Mouse (Mus musculus): ENCODE measurements around the gene Ccdc103.

Gene Ccdc103

GRCm38 (mm10) chr11:102880585-102881313 is at the start of gene Ccdc103, which contains the start of gene Eftud2:
Gene Ccdc103 (plus strand): TSS chr11:102881204.
Gene Eftud2 (minus strand): TSS chr11:102880985.
- CTCF ChIA-PET = interaction anchor here (0.8 kb wide), 1 partner anchor 10 kb away, joined by 4 read pairs; no protein-coding TSS in a partner anchor

- CTCF ChIA-PET = no interaction called here
These were observed 48.2 kb upstream of the Ccdc103 start for GRCm38 (mm10) chr11:102832700-102833297.

DNA sequence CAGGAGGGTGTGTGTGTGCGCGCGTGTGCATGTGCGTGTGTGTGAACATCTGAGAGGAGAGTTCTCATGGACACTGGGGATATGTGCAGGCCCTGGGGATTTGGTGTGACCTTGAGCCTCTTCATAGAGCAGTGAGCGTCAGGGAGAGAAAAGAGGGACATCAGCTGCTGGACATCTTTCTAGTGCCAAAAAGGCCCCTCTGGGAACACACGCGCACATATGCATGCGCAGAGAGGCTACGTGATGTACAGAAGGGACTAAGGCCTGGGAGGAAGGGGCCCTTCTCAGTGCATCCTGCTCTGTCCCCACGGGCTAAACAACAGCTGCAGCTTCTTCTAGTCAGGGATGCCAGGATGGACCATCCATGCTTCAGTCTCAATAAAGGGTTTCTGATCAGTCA is 46.8 kb upstream of the Ccdc103 start:
- CTCF ChIA-PET = no interaction called here

DNA sequence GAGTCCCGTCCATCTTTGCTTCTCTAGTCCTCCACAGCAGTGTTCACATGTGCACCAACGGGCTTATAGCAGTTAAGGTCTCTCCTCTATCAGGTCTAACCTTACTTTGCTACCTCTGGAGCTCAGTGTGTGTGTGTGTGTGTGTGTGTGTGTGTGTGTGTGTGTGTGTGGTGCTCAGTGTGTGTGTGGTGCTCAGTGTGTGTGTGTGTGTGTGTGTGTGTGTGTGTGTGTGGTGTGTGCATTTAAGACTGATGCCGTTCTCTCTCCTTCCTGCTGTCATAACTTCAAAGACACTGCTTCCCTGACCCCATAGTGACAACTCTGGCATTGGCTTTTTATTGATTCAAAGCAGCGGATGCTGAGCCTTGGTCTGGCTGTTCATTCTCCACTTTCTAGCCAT is 45.5 kb upstream of the Ccdc103 start, which contains the start of gene Higd1b:
Higd1b (plus strand) TSS at position 301 of the 400 bp plus-strand sequence.
- CTCF ChIA-PET = interaction anchor here (0.6 kb wide), 1 partner anchor 638 kb away, joined by 5 read pairs; no protein-coding TSS in a partner anchor

DNA sequence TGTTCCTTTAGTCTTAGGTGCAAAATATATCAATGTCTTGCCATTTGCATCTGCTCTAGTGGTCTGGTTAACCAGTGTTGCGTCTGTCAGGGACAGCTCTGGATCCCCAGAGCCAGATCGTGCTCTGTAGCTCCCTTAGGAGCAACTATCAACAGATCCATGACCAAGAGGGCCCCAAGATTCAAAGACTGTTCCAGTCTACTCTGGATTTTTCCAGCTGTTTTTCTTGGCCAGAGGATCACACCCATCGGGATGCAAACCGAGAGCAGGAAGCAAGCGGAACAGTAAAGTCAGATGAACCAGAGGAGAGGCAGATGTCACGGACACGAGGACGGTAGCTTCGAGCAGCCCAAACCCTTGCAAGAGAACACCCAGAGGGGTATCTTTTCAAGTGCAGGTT is 44.9 kb upstream of the Ccdc103 start:
- CTCF ChIA-PET = no interaction called here

GRCm38 (mm10) chr11:102837385-102837784 is 43.6 kb upstream of the Ccdc103 start:
- CTCF ChIA-PET = no interaction called here

DNA sequence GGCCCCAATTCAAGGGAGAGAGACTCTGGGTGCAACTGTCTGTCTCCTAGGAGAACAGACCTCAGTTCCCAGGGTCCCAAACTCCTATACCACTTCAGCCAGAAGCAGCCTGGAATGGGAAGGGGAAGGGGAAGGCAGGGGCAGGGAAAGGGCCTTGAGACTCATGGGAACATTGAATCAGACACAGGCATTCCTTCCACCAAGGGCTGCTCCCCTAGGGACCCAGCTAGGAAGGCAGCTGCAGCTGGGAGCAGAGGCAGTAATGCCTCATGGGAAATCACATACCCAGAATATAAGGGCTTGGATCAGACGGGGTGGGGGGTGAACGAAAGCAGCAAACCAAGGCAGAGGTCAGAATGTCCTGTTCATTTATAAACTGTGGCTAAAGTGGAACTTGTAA is 42.9 kb upstream of the Ccdc103 start:
- CTCF ChIA-PET = no interaction called here

- CTCF ChIA-PET = no interaction called here
These were observed 42.3 kb upstream of the Ccdc103 start for GRCm38 (mm10) chr11:102838616-102839150.

GRCm38 (mm10) chr11:102845926-102846325 is 35.1 kb upstream of the Ccdc103 start:
- CTCF ChIA-PET = interaction anchor here (0.5 kb wide), 1 partner anchor 83 kb away, joined by 3 read pairs; no protein-coding TSS in a partner anchor

DNA sequence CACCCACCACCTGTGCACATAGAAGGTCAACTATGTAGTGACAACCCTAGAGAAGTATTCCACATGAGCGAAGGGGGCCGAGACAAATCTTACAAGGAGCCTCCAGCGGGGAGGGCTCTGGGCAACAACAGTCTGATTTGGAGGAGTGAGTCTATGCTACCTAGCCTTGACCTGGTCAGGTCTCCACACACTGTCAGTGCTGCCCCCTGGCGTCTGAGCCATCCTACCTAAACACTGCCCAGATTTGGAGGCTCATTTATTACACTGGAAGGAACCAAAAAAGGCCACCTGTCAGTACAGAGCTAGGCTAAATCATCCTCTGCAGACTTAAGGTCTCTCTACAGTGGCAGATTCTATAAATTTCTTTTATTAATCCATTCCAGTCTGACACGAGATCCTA is 29.1 kb upstream of the Ccdc103 start:
- CTCF ChIA-PET = no interaction called here

GRCm38 (mm10) chr11:102853760-102854159 is 27.2 kb upstream of the Ccdc103 start:
- CTCF ChIA-PET = no interaction called here

DNA sequence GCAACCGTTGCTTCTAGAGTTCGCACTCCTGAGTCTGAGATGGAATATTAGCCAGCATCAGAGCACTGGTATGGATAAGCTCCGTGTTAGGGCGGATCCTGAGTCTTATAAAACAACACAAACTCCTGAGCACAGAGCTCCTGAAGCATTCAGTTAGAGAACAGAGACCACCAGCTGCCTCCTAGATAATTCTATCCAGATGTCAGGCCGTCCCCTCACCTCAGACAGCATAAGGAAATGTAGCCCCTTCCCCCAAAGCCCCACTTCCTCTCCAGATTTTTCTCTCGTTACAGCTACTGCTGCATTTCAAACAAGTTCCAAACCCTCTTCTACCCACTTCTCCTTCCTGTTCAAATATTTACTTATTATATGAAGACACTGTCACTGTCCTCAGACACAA is 25.1 kb upstream of the Ccdc103 start:
- CTCF ChIA-PET = no interaction called here

DNA sequence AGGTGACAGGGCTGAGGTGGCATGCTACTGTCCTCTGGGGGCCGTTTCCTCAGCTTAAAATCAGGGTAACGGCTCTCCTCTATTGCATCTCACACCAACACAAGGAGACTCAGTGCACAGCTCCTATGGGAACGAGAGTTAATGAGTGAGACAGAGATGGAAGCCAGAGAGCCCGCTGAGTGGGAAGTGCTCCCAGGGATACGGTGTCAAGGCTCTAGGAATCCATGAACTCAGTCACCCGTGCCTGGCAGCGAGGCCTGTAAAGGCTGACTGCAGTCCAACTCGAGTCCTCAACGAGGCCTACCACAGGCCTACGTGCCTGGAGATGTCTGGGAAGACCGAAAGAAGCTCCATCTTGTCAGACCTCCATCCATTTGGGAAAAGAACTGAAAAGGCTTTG is 22.1 kb upstream of the Ccdc103 start:
- CTCF ChIA-PET = no interaction called here

DNA sequence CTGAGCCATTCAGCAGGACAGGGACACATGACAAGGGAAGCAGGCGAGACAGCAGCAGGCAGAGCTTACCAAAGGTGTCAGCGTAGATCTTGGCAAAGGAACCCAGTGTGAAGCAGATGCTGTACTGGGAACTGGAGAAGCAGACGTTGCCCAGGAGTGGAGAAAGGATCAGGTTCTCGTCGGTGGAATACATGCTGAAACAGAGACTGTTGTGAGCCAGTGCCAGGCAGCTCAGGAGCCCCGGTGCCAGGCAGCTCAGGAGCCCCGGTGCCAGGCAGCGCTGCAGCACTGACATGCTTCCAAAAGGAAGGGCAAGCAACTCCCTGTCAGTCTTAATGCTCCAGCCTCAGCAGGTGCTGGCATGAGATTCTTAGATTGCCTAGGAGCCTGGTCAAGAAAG is 21.1 kb upstream of the Ccdc103 start:
- CTCF ChIA-PET = no interaction called here

GRCm38 (mm10) chr11:102864272-102864671 is 16.7 kb upstream of the Ccdc103 start:
- CTCF ChIA-PET = no interaction called here

GRCm38 (mm10) chr11:102874801-102875334 is 6.1 kb upstream of the Ccdc103 start:
- CTCF ChIA-PET = no interaction called here

- CTCF ChIA-PET = no interaction called here
These were observed 1.4 kb upstream of the Ccdc103 start for GRCm38 (mm10) chr11:102879558-102879957.

DNA sequence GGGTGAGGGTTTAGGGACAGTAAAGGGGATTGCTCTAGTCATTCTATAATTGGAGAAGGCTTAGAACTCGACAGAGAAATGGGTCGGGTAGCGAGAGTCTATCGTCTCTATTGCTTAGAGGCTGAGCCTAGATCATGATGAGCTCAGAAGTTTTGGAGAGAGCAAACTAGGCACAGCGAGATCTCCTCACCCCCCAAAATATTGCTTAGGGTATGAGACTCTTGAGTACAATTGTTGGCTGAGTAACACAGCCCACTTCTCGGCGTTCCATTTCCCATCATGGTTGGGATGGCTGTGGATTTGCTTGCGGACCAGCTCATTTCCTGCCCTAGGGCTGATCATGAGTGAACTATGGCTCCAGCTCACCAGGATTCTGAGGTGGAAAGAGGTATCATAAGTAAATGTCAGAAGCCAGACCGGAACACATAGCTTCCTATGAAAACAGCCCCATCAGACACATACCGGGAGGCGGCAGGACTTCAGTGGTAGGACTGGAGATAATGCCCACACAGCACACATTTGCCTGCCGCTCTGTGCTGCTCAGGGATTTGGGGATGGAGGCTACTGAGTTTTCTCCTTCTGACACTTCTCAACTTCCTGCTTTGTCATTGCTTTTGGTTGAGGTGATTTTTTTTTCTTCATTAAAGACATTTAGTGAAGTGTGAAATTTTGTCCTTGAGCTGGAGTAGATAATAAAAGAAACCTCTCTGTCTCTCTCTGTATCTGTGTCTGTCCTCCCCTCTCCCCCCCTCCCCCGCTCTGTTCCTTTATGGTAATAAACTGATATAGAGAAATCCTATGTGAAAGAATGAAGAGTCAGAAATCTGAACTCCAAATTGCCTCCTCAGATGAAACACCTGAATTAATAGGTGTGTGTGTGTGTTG is 552 bp downstream of the Ccdc103 start:
- CTCF ChIA-PET = interaction anchor here (0.8 kb wide), 1 partner anchor 11 kb away, joined by 4 read pairs; no protein-coding TSS in a partner anchor

GRCm38 (mm10) chr11:102884616-102885219 is 3.7 kb downstream of the Ccdc103 start, which contains the start of gene Fam187a:
Gene Fam187a (plus strand): TSS chr11:102885169.
- CTCF ChIA-PET = no interaction called here

- CTCF ChIA-PET = interaction anchor here (0.6 kb wide), 1 partner anchor 31 kb away, joined by 3 read pairs; no protein-coding TSS in a partner anchor
These were observed 6.4 kb downstream of the Ccdc103 start for GRCm38 (mm10) chr11:102887433-102887832.

- CTCF ChIA-PET = no interaction called here
These were observed 7.1 kb downstream of the Ccdc103 start for GRCm38 (mm10) chr11:102888135-102888534.

All from spleen, embryonic (tissue).